Mouse (Mus musculus) lung, postnatal 0 days (tissue): ENCODE measurements at regions not wholly inside any gene's neighbourhood (a gene's known extent, or its start where the extent isn't known, plus 50 kb on each side); places are given as distances from the start of the nearest gene placed in this dataset.

Experiments
- CTCF ChIP-seq: IDR thresholded peaks from 2 replicates; pipeline ENCODE4 v1.5.1; 2016; ENCODE audit warnings: antibody characterized with exemption, mild to moderate bottlenecking
- EP300 ChIP-seq: IDR thresholded peaks from 2 replicates; pipeline ENCODE4 v1.6.1; 2016; ENCODE audit warnings: antibody characterized with exemption, mild to moderate bottlenecking, control low read depth

- TF ChIP-seq CTCF (no peak), EP300 (no peak)
These were observed 127.0 kb upstream of the Hgf start for GRCm38 (mm10) chr5:16426306-16426705.
